Mouse (Mus musculus) ES-E14 (cell line): Measurements from ENCODE around the gene Spcs2. TPM values are rescaled to one million over a fixed set of nuclear protein-coding genes. Genes with fewer than 3 reads are reported as not detected.

Experiments used
- DNase-seq: peaks from one replicate; pipeline ENCODE4 v3.0.0-alpha.2; 2013; ENCODE audit warnings: low read depth, low spot score
- H3K27ac ChIP-seq: 2 replicates; pipeline ENCODE4 v1.5.1; 2012; ENCODE audit warnings: low read depth, mild to moderate bottlenecking, low read length, moderate library complexity, mixed read lengths; ENCODE audit not compliant: poor library complexity, insufficient read depth, severe bottlenecking
- H3K36me3 ChIP-seq: 2 replicates; pipeline ENCODE4 v1.6.1; 2012; ENCODE audit warnings: mild to moderate bottlenecking, low read length, moderate library complexity, mixed read lengths; ENCODE audit not compliant: control insufficient read depth, poor library complexity, insufficient read depth, severe bottlenecking
- H3K4me1 ChIP-seq, 2 experiments: fragments of 150-350 bp in 1 of 2; sonication (generic) in 1 of 2; 2 replicates each; pipeline ENCODE4 v1.6.1; 2012; ENCODE audit warnings: low read length in 2 of 2, mild to moderate bottlenecking in 1 of 2, mixed read lengths in 1 of 2; ENCODE audit not compliant: control insufficient read depth in 2 of 2, insufficient read depth in 2 of 2, poor library complexity in 1 of 2
- H3K4me3 ChIP-seq, 2 experiments: fragments of 150-350 bp in 1 of 2; sonication (generic) in 1 of 2; 2 replicates each; pipeline ENCODE4 v1.5.1; 2012; ENCODE audit warnings: low read length in 2 of 2, low read depth in 1 of 2, mild to moderate bottlenecking in 1 of 2, mixed read lengths in 1 of 2; ENCODE audit not compliant: insufficient read depth in 1 of 2, poor library complexity in 1 of 2, severe bottlenecking in 1 of 2
- H3K9ac ChIP-seq: 2 replicates; pipeline ENCODE4 v1.6.1; 2012; ENCODE audit warnings: low read depth, mild to moderate bottlenecking, low read length, mixed read lengths; ENCODE audit not compliant: poor library complexity, insufficient read depth, severe bottlenecking
- H3K9me3 ChIP-seq: fragments of 150-350 bp; sonication (generic); 2 replicates; pipeline ENCODE4 v1.6.1; 2012; ENCODE audit warnings: low read depth, mild to moderate bottlenecking, low read length; ENCODE audit not compliant: control insufficient read depth, insufficient read depth
- CHD2 ChIP-seq: IDR thresholded peaks from 2 replicates; pipeline ENCODE4 v1.6.1; 2014; ENCODE audit warnings: mild to moderate bottlenecking, low read depth, low read length, inconsistent platforms
- HCFC1 ChIP-seq: IDR thresholded peaks from 2 replicates; pipeline ENCODE4 v1.6.1; 2012; ENCODE audit warnings: low read length, inconsistent platforms, borderline replicate concordance; ENCODE audit not compliant: insufficient read depth
- MAFK ChIP-seq: IDR thresholded peaks from 2 replicates; pipeline ENCODE4 v1.6.1; 2014; ENCODE audit warnings: mild to moderate bottlenecking, low read depth, low read length, inconsistent platforms; ENCODE audit not compliant: insufficient read depth
- ZC3H11A ChIP-seq: IDR thresholded peaks from 2 replicates; pipeline ENCODE4 v1.6.1; 2012; ENCODE audit warnings: low read depth, mild to moderate bottlenecking, inconsistent platforms, low read length, borderline replicate concordance
- ZNF384 ChIP-seq: IDR thresholded peaks from 2 replicates; pipeline ENCODE4 v1.6.1; 2012; ENCODE audit warnings: low read depth, low read length, inconsistent platforms
- in situ Hi-C, 2 experiments: fragments of 600-800 bp; cut with MboI; formaldehyde crosslinking; loops; one replicate each; pipeline ENCODE4 v1.15.1; 2025; ENCODE audit warnings: low sequenced_read_pairs in 2 of 2, inconsistent platforms in 1 of 2; ENCODE audit not compliant: unreplicated experiment in 2 of 2
- total RNA-seq: library from RNA; depleted of rRNA; stranded (reverse); fragments of 300-350 nt; gene quantifications from 2 replicates; pipeline ENCODE4 v1.2.3, GENCODE M21; 2012

Gene Spcs2
- total RNA-seq, 1 experiment: 247 TPM

- in situ Hi-C loops: loop anchor here (10.0 kb wide), 2 partner anchors 162 to 182 kb away; no protein-coding TSS in a partner anchor
- H3K27ac ChIP-seq: no peak overlapping the region
- no peak overlapping the region for H3K9ac ChIP-seq
- DNase-seq: no peak
- no peaks in the 10 kb centered on the region for H3K4me1 ChIP-seq
- no peak overlapping the region for H3K4me3 ChIP-seq
- H3K9me3 ChIP-seq: no peaks in the 10 kb centered on the region
- no peaks in the 10 kb centered on the region for H3K36me3 ChIP-seq
- TF ChIP-seq ZC3H11A (no peak), CHD2 (no peak), HCFC1 (no peak), MAFK (no peak), ZNF384 (no peak)
Observed at GRCm38 (mm10) chr7:99797261-99797660, 66.0 kb downstream of the Spcs2 start.

GRCm38 (mm10) chr7:99796471-99796870 lies 66.8 kb downstream of the Spcs2 start:
- Histone ChIP-seq H3K27ac (no peak overlapping the region), H3K36me3 (no peaks in the 10 kb centered on the region), H3K9ac (no peak overlapping the region), H3K4me1 (no peaks in the 10 kb centered on the region), H3K4me3 (no peak overlapping the region), H3K9me3 (no peaks in the 10 kb centered on the region)
- in situ Hi-C loops: loop anchor here (10.0 kb wide), 2 partner anchors 162 to 182 kb away; no protein-coding TSS in a partner anchor
- no peak for TF ChIP-seq ZNF384
- TF ChIP-seq ZC3H11A: no peak
- TF ChIP-seq MAFK: no peak
- TF ChIP-seq CHD2: no peak
- TF ChIP-seq HCFC1: no peak
- no peak for DNase-seq

GRCm38 (mm10) chr7:99795192-99795981 lies 67.9 kb downstream of the Spcs2 start:
- Histone ChIP-seq H3K4me3 (no peak overlapping the region), H3K36me3 (no peaks in the 10 kb centered on the region), H3K27ac (no peak overlapping the region), H3K4me1 (no peaks in the 10 kb centered on the region), H3K9ac (no peak overlapping the region), H3K9me3 (no peaks in the 10 kb centered on the region)
- in situ Hi-C loops: loop anchor here (10.0 kb wide), 2 partner anchors 161 to 181 kb away; no protein-coding TSS in a partner anchor
- TF ChIP-seq ZNF384: no peak
- TF ChIP-seq CHD2: no peak
- TF ChIP-seq HCFC1: no peak
- TF ChIP-seq MAFK: no peak
- no peak for TF ChIP-seq ZC3H11A
- DNase-seq: no peak

GRCm38 (mm10) chr7:99794096-99794495 lies 69.2 kb downstream of the Spcs2 start:
- H3K27ac ChIP-seq: no peak overlapping the region
- no peak for TF ChIP-seq HCFC1
- TF ChIP-seq ZC3H11A: no peak
- no peak for TF ChIP-seq MAFK
- no peak for TF ChIP-seq CHD2
- H3K9ac ChIP-seq: no peak overlapping the region
- H3K4me3 ChIP-seq: no peak overlapping the region
- DNase-seq: no peak
- no peaks in the 10 kb centered on the region for H3K9me3 ChIP-seq
- in situ Hi-C loops: loop anchor here (10.0 kb wide), 2 partner anchors 159 to 179 kb away; no protein-coding TSS in a partner anchor
- no peaks in the 10 kb centered on the region for H3K4me1 ChIP-seq
- H3K36me3 ChIP-seq: no peaks in the 10 kb centered on the region
